Mouse (Mus musculus) liver, embryonic 12.5 days (tissue): ENCODE data around the gene Taok3. TPM values are rescaled to one million over a fixed set of nuclear protein-coding genes. Genes with fewer than 3 reads are reported as not detected.

Source experiments
- ATAC-seq: fragments of 200-750 bp; cut with Nextera tagmentation; 2 replicates; pipeline ENCODE4 v1.8.0; 2017; ENCODE audit warnings: moderate number of reproducible peaks, mild to moderate bottlenecking, moderate library complexity
- H3K27ac ChIP-seq: fragments of 300-500 bp; sonication (generic); 2 replicates; pipeline ENCODE4 v1.5.1; 2016; ENCODE audit warnings: mild to moderate bottlenecking
- H3K27me3 ChIP-seq: fragments of 300-500 bp; sonication (generic); replicated peaks from 2 replicates; pipeline ENCODE4 v1.6.1; 2016; ENCODE audit warnings: mild to moderate bottlenecking, moderate library complexity
- H3K36me3 ChIP-seq: fragments of 300-500 bp; sonication (generic); 2 replicates; pipeline ENCODE4 v1.6.1; 2016; ENCODE audit warnings: mild to moderate bottlenecking, moderate library complexity
- H3K4me1 ChIP-seq: fragments of 300-500 bp; sonication (generic); 2 replicates; pipeline ENCODE4 v1.6.1; 2016
- H3K4me2 ChIP-seq: fragments of 300-500 bp; sonication (generic); 2 replicates; pipeline ENCODE4 v1.6.1; 2016; ENCODE audit warnings: mild to moderate bottlenecking, moderate library complexity
- H3K4me3 ChIP-seq: fragments of 300-500 bp; sonication (generic); 2 replicates; pipeline ENCODE4 v1.5.1; 2016; ENCODE audit warnings: mild to moderate bottlenecking, moderate library complexity
- H3K9ac ChIP-seq: fragments of 300-500 bp; sonication (generic); 2 replicates; pipeline ENCODE4 v1.6.1; 2016; ENCODE audit warnings: mild to moderate bottlenecking, moderate library complexity
- H3K9me3 ChIP-seq: fragments of 300-500 bp; sonication (generic); replicated peaks from 2 replicates; pipeline ENCODE4 v1.6.1; 2016; ENCODE audit warnings: mild to moderate bottlenecking, moderate library complexity
- WGBS: fragments of 180-500 bp; shearing (Covaris S2); methylation state at CpG from one replicate; pipeline ENCODE4 v1.1.7; 2016; ENCODE audit not compliant: insufficient replicate concordance; 5-methylcytosine and 5-hydroxymethylcytosine counted together
- polyA plus RNA-seq: library from polyadenylated mRNA; unstranded; fragments of >200 nt; fragmentation: Nextera tagmentation; extraction: Ambion mirVana; gene quantifications from 2 replicates; pipeline ENCODE4 v1.2.1, GENCODE M21; 2016

The Taok3 gene
- polyA plus RNA-seq, 1 experiment from 2014 or later: 67.9 TPM

- Histone ChIP-seq H3K27ac (peak overlapping the region; percentile 77), H3K4me1 (peaks cover 69% of the 10 kb centered on the region), H3K4me2 (peak overlapping the region; percentile 90), H3K9me3 (no peaks in the 10 kb centered on the region), H3K4me3 (peak overlapping the region; percentile 89), H3K9ac (peak overlapping the region; percentile 84), H3K36me3 (peaks cover 8% of the 10 kb centered on the region), H3K27me3 (no peaks in the 10 kb centered on the region)
- ATAC-seq: no peak
- WGBS: 32% methylated on average over 8 of the region's 8 CpGs
These were observed 1.1 kb upstream of the Taok3 start for GRCm38 (mm10) chr5:117118850-117119249.

- Histone ChIP-seq H3K9me3 (0 out of 2 replicates have a peak, but pooled peaks cover 2% of the 10 kb centered on the region), H3K27me3 (no peaks in the 10 kb centered on the region), H3K4me1 (peaks cover 81% of the 10 kb centered on the region), H3K36me3 (peaks cover 19% of the 10 kb centered on the region), H3K9ac (peak overlapping the region; percentile 93), H3K4me3 (peak overlapping the region; percentile 89), H3K27ac (peak overlapping the region; percentile 87), H3K4me2 (peak overlapping the region; percentile 90)
- no peak for ATAC-seq
- WGBS: 3% methylated on average over 40 of the region's 40 CpGs
These were observed 849 bp downstream of the Taok3 start for GRCm38 (mm10) chr5:117120489-117121466.

GRCm38 (mm10) chr5:117121657-117122056 is 1.7 kb downstream of the Taok3 start:
- Histone ChIP-seq H3K4me2 (peak overlapping the region; percentile 90), H3K27me3 (no peaks in the 10 kb centered on the region), H3K9ac (peak overlapping the region; percentile 93), H3K4me3 (peak overlapping the region; percentile 89), H3K36me3 (peaks cover 23% of the 10 kb centered on the region), H3K27ac (peak overlapping the region; percentile 87; the same call in 1 of the 2 replicates), H3K9me3 (0 out of 2 replicates have a peak, but pooled peaks cover 6% of the 10 kb centered on the region), H3K4me1 (peaks cover 80% of the 10 kb centered on the region)
- no peak for ATAC-seq
- 20% methylated on average over 2 of the region's 2 CpGs for WGBS

GRCm38 (mm10) chr5:117123102-117123501 is 3.2 kb downstream of the Taok3 start:
- Histone ChIP-seq H3K27me3 (no peaks in the 10 kb centered on the region), H3K4me3 (no peak overlapping the region), H3K9ac (no peak overlapping the region), H3K36me3 (peaks cover 23% of the 10 kb centered on the region), H3K9me3 (0 out of 2 replicates have a peak, but pooled peaks cover 6% of the 10 kb centered on the region), H3K4me2 (no peak overlapping the region), H3K27ac (peak overlapping the region; percentile 40; the same call in 1 of the 2 replicates), H3K4me1 (peaks cover 72% of the 10 kb centered on the region)
- no peak for ATAC-seq
- WGBS: 71% methylated on average over 6 of the region's 6 CpGs

GRCm38 (mm10) chr5:117123840-117124239 is 3.9 kb downstream of the Taok3 start:
- Histone ChIP-seq H3K36me3 (peaks cover 30% of the 10 kb centered on the region), H3K4me3 (no peak overlapping the region), H3K27ac (peak overlapping the region; percentile 40; the same call in 1 of the 2 replicates), H3K9me3 (0 out of 2 replicates have a peak, but pooled peaks cover 6% of the 10 kb centered on the region), H3K4me1 (peaks cover 65% of the 10 kb centered on the region), H3K4me2 (no peak overlapping the region), H3K27me3 (no peaks in the 10 kb centered on the region), H3K9ac (no peak overlapping the region)
- WGBS: 75% methylated on average over 4 of the region's 4 CpGs
- ATAC-seq: no peak

DNA sequence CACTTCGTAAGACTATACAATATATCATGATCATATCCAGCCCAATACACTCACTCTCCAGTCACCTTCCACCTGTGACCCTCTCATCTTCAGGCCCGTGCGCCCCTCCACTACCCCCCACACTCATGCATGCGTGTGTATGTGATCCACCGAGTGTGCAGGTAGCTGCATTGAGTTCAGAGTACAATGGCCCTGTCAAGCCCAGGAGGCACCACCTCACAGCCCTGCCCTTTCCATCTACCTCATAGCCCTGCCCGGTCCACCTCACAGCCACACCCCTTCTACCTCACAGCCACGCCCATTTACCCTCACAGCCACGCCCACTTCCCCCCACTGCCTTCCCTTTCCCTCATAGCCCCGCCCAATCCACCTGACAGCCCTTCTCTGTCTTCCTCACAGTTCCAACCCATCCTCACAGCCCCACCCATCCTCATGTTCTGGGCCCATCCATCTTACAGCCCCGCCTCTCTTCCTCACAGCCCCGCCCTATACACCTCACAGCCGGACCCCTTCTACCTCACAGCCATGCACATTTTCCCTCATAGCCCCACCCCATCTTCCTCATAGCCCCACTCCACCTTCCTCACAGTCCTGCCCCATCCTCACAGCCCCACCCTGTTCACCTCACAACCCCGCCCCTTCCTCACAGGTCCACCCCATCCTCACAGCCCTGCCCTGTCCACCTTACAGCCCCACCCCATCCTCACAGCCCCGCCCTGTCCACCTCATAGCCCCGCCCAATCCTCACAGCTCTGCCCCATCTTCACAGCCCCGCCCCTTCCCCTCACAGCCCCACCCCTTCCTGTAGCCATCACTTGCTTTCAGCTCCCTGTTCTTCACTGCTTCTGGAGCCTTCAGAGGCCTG is 5.8 kb downstream of the Taok3 start:
- peak; percentile 54 for ATAC-seq
- 79% methylated on average over 16 of the region's 16 CpGs for WGBS
- no peak overlapping the region for H3K9ac ChIP-seq
- no peaks in the 10 kb centered on the region for H3K27me3 ChIP-seq
- H3K36me3 ChIP-seq: peaks cover 41% of the 10 kb centered on the region
- H3K4me2 ChIP-seq: no peak overlapping the region
- no peak overlapping the region for H3K4me3 ChIP-seq
- H3K4me1 ChIP-seq: peaks cover 68% of the 10 kb centered on the region
- 0 out of 2 replicates have a peak, but pooled peaks cover 6% of the 10 kb centered on the region for H3K9me3 ChIP-seq
- H3K27ac ChIP-seq: no peak overlapping the region

DNA sequence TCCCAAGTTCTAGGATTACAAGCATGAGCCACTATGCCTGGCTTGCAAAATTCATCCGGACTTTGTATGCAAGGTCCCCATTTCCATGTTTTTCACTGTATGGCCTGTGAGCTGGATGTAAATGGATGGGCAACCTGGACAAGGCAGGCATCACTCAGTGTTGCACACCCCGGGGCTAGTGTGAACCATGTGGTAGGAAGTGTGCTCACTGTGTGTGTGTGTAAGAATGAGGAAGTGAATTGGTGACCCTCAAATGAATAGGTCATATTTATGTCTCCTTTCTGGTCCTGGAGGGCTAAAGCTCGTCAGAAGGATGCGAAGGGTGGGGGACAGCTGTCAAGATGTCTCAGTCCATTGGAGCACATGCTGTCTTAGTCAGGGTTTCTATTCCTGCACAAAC is 7.1 kb downstream of the Taok3 start:
- H3K4me1 ChIP-seq: peaks cover 67% of the 10 kb centered on the region
- H3K9me3 ChIP-seq: 0 out of 2 replicates have a peak, but pooled peaks cover 6% of the 10 kb centered on the region
- H3K9ac ChIP-seq: no peak overlapping the region
- WGBS: 72% methylated on average over 4 of the region's 4 CpGs
- no peak overlapping the region for H3K4me3 ChIP-seq
- no peak overlapping the region for H3K27ac ChIP-seq
- no peak for ATAC-seq
- no peaks in the 10 kb centered on the region for H3K27me3 ChIP-seq
- peaks cover 42% of the 10 kb centered on the region for H3K36me3 ChIP-seq
- H3K4me2 ChIP-seq: no peak overlapping the region

GRCm38 (mm10) chr5:117130726-117131125 is 10.8 kb downstream of the Taok3 start:
- ATAC-seq: no peak
- H3K36me3 ChIP-seq: peaks cover 24% of the 10 kb centered on the region
- H3K27ac ChIP-seq: no peak overlapping the region
- H3K4me1 ChIP-seq: peaks cover 65% of the 10 kb centered on the region
- H3K9ac ChIP-seq: no peak overlapping the region
- 0 out of 2 replicates have a peak, but pooled peaks cover 4% of the 10 kb centered on the region for H3K9me3 ChIP-seq
- no peak overlapping the region for H3K4me2 ChIP-seq
- no peaks in the 10 kb centered on the region for H3K27me3 ChIP-seq
- WGBS: 85% methylated on average over 15 of the region's 15 CpGs
- H3K4me3 ChIP-seq: no peak overlapping the region

- Histone ChIP-seq H3K4me2 (peak overlapping the region; percentile 89), H3K4me1 (peaks cover 81% of the 10 kb centered on the region), H3K27ac (peak overlapping the region; percentile 96), H3K9ac (peak overlapping the region; percentile 77), H3K36me3 (peaks cover 16% of the 10 kb centered on the region), H3K27me3 (no peaks in the 10 kb centered on the region), H3K9me3 (no peaks in the 10 kb centered on the region), H3K4me3 (peak overlapping the region; percentile 65)
- WGBS: 10% methylated on average over 17 of the region's 17 CpGs
- ATAC-seq: peak; percentile 83
These were observed 13.6 kb downstream of the Taok3 start for GRCm38 (mm10) chr5:117133446-117134065.

DNA sequence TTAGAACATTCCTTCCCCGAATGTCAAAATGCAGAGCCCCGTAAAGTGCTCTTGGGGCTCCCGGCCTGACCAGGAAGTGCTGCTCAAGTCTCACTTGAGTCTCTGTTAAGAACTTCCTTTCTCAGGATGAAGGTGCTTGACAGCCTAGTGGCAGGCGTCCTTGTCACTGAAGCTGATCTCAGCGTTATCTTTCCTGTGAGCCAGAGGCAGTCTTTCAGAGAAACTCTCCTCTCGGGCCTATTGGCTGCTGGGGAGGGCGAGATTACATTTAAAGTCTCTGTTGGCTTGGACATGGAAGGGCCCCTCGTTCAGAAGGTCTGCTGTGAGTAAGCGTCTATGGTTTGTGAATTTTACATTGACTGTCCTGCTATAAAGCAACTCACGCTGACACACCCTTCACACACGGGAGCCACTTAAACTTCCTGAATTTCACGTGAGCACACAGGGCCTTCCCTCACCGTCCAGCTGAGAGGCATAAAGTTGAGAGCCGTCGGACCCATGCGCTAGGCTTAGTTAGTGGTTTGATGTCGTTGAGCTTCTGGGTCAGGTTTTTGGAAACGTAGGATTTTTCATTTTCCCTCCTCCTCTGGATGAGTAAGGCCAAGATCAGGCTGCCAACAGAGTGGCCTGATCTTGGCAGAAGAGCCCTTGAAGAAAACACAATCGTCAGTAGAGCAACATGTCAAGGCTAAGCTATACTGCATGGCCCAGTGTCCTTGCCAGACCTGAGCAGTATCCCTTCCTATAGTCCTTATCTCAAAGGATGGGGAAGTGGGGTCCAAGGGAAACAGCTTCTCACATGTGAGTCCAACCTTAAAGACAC is 14.3 kb downstream of the Taok3 start:
- Histone ChIP-seq H3K9me3 (no peaks in the 10 kb centered on the region), H3K4me3 (peak overlapping the region; percentile 65), H3K9ac (peak overlapping the region; percentile 77), H3K4me2 (peak overlapping the region; percentile 89), H3K27ac (peak overlapping the region; percentile 96), H3K36me3 (peaks cover 9% of the 10 kb centered on the region), H3K4me1 (peaks cover 88% of the 10 kb centered on the region), H3K27me3 (no peaks in the 10 kb centered on the region)
- peak; percentile 55 for ATAC-seq
- WGBS: 13% methylated on average over 19 of the region's 19 CpGs
